Mouse (Mus musculus): ENCODE measurements around the gene Nudt21.
A peak's percentile ranks its signal among the peaks of the same experiment; 100 is the strongest.

The Nudt21 gene

DNA sequence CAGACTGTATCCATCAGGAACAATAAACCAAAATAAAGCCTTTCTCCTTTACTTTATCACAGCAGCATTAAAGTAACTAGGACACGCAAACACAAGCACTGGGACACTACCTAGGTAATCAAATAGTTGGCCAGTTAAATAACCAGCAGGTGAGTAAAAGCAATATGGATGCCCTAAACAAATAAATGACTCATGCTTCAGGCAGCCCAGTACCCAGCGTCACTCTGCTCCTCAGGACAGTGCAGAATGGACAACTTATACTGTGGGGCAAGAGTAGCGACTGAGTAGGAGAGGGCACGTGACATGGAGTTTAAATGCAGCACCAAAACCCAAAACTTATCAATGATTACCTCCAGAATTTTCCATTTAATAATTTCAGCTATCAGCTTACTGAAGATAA lies 47.1 kb downstream of the Nudt21 start:
- DNase-seq, result no peak

DNA sequence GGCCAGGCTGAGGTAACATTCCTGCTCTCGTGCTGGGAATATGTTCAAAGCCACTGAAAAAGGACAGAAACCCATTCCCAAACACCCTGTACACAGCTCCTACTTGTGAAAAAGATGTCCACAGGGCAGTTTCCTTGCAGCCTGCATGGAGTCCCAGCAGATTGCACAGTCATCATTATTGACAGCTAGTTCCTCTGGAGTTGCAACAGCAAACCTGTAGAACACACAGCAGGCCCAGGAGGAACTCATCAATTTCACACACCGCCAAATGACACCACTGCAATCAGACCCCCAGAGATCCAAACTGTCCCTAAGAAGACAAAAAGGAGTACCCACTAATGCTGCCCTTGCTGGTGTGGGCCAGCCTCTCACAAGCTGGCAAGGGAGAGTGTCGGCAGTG lies 52.1 kb downstream of the Nudt21 start:
- DNase-seq, result no peak

DNA sequence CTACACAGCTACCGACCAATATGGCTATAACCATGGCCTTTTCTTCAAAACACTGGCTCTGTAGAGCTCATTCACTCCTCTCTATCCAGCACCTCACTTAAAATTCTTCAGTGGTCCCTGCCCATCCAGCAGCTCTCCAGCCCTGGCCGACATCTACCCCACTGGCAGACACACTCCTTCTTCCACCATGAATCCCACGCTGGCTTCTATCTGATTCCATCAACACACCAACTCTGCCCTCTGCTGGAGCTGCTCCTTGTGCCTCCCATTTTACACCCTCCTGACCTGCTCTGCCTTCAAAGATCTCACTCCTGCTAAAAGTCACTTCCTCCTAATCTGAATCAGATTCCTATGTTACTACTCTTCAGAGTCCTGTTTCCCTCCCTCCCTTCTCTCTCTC lies 53.0 kb downstream of the Nudt21 start:
- no peak for DNase-seq

DNA sequence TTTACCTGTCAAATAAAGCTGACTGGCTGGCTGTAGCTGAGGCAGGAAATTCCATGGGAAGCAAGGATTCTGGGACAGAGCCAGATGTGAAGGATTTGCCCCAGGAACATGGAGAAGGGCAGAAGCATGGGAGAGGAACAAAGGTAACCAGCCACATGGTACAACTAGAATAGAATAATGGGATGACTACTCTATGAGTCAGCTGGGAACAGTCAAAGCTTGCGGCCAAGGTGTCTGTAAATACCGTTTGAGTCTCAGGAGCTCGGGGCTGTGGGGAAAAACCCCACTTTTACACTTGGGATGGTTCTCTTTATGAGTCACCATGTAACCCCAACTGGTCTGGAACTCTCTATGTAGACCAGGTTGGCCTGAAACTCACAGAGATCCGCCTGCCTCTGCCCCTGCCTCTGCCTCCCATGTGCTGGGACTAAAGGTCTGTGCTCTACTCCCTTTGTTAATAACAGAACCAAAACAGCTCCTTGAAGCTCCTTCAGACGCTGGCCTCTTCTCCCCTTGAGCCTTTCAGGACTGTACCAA lies 55.1 kb downstream of the Nudt21 start:
- no peak for DNase-seq

DNA sequence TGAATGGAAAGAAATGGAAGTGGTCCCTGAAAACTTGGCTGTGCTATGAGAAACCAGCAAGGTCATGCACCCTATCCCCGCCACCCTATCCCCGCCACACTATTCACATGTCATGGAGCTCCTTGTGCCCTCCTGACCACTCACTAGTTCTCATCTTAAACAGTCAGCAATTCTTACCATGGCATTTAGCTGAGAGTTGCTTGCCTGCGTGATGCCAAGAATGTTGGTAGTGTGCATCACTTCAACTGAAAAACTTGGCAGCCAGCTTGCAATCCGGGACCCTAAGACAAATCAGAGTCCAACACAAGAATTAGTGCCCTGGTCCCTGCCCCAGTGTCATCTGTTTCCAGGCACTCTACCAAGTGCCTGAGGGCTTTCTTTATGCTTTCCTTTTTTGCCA lies 56.7 kb downstream of the Nudt21 start:
- peak; percentile 63 for DNase-seq

DNA sequence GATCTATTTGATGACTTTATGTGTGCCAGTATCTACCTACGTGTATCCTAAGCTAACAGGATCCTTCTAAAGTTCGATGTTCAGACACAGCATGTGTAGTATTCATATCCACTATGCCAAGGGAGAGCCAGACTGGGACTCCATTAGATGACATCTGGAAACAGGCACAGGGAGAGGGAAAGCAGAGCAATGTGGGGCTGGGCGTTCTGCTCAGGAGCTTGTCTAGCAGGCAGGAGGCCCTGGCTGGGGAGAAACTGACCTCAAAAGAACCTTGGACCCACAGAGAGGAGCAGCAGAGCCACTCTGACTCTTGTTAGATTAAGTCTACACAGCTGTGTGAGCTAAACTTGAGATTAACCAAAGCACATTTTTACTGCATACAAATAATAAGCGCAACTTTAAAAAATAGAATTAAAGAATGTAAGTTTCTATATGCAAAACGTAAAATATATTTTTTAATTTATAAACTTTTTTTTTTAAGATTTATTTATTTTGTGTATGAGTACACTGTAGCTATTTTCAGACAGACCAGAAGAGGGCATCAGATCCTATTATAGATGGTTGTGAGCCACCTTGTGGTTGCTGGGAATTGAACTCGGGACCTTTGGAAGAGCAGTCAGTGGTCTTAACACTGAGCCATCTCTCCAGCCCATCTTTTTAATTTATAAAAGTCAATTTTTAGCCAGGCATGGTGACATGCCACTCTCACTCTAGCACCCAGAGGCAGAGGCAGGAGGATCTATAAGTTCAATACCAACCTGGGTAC lies 60.2 kb downstream of the Nudt21 start:
- DNase-seq, result no peak

DNA sequence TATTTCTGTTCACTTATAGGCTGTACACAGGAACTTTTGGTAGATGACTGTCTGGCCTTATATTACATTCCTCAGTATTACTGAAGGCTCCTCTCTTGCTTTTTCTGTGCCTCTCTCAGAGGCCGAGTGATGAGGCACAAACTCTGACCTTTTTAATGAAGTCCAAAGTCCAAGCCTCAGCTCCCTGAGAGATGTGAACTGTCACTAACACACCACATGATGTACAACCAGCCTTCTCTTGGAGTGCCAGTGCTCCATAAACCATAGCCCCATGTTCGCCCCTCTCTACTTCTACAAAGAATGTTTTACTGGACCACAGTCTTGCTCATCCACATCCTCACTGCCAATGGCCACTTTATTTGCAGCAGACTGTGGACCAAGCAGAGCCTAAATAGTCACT lies 61.5 kb downstream of the Nudt21 start:
- peak; percentile 27 for DNase-seq

DNA sequence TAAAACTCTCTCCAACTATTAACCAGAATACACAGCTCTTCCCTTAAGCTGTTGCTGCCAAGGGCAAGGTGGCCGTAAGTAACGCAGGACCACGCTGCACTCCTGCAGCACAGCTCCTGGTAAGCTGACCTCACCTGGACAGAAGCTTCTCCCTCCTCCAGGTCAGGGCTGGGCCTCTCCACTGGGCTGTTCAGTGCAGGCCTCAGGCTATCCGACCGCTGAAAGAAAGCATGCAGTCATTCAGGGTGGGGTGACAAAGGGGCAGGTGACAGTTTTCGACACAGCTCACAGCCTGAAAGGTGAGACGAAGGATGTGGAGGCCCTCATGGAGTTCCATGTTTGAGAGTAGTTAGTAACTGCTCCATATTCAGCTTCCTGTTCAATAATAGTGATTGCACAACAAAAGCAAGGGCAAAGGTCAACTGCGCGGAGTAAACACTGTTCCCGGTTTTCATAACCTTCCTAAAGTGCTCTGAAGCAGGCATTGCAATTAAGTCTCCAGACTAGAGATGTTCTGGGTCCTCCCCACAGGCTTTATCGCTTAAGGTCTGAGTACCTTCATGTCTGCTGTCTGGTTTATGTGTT lies 62.1 kb downstream of the Nudt21 start:
- peak; percentile 25 for DNase-seq

DNA sequence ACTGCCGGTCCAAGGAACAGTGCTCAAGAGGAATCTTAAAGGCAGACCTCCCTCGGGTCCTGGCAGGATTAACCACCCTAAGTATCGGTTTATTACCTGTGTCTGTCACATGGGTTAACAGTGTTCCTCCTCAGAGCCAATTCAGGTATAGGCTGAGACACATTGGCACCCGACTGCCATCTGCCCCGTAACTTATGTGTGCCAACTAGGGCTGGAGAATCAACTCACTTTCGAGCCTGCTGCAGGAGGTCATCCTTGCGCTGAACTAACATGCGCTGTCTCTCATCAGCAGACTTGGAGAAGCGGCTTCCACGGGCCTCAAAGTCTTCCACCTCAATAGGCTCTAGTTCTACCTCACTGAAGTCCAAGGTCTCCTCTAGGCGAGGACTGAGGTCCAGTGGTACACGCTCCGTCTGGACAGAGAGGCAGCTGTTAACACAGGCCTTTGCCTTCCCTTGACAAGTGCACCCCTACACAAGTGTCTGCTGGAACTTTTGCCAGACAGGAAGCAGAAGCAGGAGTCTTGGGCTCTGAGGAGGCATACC lies 62.9 kb downstream of the Nudt21 start:
- DNase-seq, result no peak

DNA sequence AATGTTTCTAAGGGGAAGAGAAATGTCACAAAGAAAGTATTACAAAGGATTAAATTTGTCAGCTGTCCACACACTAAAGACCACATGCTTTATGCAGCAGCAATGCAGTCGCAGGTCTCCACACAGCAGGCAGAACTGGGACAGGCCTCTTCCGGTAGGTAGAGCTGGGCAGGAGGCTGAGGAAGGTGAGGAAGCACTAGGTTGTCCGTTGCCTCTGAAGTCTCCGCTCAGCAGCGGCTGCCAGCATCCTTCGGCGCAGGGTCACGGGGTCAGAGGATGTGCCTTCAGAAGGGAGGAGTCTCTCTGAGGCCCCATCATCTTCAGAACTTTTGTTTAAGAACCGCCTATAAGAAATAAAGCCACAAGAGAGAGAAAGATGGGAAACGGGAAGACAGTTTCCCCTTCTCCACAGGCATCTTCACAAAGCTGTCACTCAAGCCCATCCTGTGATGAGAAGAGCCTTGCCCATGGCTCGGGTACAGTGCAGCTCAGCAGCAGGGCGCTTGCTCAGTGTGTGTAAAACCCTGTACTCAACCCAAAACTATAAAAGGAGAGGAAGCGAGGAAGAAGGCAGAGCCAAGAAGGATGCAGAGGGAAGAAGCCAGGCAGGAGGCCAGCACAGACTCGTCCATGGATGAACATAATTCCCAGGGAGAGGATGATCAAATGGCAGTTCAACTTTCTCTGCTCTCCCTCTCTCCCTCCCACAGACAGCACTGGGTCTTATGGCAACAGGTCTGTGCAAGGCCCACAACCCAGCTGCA lies 63.7 kb downstream of the Nudt21 start:
- no peak for DNase-seq

DNA sequence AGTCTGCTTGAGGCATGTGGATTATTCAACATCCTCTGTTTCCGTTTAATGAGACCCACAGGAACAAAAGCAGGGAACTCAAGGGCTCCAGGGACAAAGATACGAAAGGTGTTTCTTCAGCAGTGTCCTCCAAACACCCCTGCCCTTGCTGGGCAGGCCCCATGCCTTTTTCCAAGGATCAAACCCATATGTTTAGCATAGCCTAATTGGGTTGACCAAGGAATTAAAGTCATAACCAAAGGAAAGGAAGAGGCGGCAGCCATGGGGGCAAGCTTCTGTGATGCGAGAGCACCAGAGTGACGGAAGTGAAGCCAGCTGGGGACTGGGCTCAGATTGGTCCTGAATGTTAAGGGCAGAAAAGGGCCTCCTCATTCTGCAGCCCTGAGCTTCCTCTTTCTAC lies 64.6 kb downstream of the Nudt21 start:
- DNase-seq, result no peak

DNA sequence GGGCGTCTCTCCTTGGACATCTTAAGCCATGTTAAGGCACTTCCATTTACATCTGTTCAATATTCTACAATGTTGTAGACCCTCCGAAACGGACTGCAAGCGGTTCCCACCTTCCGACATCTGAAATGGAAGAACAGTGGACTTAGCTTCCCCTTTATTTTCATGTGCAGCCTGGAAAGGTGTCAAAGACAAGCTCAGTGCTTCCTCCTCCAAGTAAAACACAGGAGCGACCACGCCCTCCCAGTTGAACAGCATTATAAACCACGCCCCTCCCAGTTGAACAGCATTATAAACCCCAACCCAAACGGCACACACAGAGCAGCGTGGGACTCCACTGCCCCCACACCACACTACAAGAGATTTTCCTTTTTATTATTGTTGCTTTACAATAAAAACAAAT lies 65.4 kb downstream of the Nudt21 start:
- DNase-seq, result no peak

DNA sequence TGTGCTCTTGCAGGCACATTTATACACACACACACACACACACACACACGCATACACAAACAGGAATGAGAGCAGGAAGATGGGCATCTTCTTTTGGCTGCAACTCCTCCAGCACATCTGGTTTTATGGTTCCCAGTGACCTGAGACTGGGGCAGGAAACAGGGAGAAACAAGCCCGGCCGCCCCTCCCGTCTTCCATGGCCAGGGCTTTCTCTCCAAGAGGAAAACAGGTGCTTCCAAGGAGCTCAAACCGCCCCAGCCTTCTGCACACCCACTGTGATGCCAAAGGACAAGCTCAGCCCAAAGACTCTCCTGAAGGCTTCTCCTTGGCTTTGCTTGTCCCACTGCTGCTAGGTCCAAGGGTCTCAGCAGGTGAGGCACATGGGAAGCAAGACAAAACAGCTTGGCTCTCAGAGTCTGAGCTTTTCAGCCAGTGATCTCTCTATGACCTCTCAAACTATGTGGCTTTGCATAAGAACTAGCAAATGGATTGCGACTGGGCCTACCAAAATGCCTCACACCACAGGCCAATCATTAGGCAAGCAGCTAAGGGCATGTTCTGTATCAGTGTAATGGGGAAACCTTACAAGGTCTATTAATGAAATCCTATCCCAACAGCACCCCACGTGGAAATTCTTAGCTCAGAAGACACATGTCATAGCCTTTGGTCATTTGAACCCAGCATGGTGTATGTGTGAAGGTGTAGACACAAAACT lies 67.0 kb downstream of the Nudt21 start:
- DNase-seq, result no peak

DNA sequence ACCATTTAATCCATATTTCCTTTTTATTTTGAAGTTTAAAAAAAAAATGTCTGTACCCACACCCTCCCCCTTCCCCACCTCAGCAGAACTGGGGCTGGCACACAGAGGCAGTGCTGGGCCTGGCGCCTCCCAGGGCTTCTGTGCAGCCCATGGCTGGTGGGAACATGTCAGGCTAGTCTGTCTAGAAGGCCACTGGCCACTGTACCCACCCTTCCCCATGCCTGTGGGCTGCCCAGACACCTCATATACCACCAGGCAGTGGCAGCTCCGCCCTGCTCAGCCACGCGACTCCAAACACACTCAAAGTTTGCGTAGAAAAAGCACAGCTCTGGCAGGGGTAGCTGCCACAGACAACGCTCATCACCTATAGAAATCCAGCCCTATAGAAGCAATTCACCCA lies 68.5 kb downstream of the Nudt21 start:
- DNase-seq, result no peak

Data from kidney, adult 11 months (tissue).